Mouse (Mus musculus): Measurements from ENCODE around the gene Hoxd13. TPM values are rescaled to one million over a fixed set of nuclear protein-coding genes. Genes with fewer than 3 reads are reported as not detected.

Gene Hoxd13
- polyA plus RNA-seq, 1 experiment from 2014 or later: 0.32 TPM

DNA sequence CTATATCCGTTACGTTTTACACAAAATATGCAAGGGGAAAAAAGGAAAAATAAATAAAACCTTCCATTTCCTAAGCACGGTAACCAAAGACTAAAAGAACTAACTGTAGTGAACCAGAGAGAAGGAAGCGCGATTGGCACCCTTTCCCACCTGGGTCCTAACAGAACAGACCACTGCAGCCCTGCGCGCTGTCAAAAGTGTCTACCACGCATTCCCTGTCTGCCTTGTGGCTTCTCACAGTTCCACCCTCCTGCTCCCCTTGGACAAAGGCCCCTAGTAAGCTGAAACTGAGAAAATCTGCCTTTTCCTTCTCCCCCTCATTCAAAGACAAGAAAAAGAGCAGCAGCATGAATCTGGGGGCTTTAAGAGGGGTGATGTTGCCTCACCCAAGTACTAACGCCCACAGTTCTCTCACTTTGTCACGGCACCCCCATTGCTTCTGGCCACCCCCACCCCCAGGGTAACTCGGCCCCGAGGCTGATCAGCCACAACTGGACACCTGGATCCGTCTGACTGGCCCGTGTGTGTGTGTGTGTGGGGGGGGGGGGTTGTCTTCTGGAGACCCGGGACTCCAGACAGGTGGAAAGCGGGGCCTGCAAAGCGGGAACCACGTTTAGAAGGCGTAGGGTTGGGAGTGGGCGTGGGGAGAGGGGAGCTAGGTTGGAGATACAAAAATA, 13.2 kb upstream of the Hoxd13 start:
- no peak overlapping the region for H3K4me2 ChIP-seq (ENCODE audit: low read depth, low read length)
- H3K9ac ChIP-seq (ENCODE audit: low read depth, low read length): no peak overlapping the region
- no peaks in the 10 kb centered on the region for H3K36me3 ChIP-seq (ENCODE audit: control insufficient read depth, insufficient read depth, low read length)
- 4% methylated on average over 20 of the region's 20 CpGs for WGBS
- no peak overlapping the region for H3K4me3 ChIP-seq (ENCODE audit: low read length)
- H3K9me3 ChIP-seq (ENCODE audit: control insufficient read depth, low read length): no peaks in the 10 kb centered on the region
- H3K27ac ChIP-seq (ENCODE audit: low read length): no peak overlapping the region
- peak; percentile 16; the same call in 1 of the 2 replicates for ATAC-seq
- peaks cover 61% of the 10 kb centered on the region for H3K27me3 ChIP-seq (replicated peaks; ENCODE audit: control insufficient read depth, insufficient read depth, low read length)
- H3K4me1 ChIP-seq (ENCODE audit: control insufficient read depth, insufficient read depth, low read length): no peaks in the 10 kb centered on the region; the same call in 1 of the 2 replicates

DNA sequence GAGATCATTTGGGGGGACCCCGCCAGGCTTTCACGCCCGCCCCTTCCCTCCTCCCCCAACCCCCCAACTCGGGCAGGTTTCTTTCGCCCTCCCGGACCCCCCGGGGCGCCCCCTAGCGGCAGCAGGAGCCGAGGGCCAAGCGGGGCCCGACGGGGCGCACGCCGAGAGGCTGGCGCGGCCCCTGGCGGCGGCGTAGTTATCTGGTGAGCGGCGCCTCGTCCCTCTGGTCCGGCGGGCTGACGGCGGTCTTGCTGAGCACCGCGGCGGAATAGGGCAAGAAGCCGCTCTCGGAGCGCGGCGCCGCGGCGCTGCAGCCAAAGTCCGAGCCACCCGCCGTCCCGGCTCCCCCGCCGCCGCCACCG, 12.7 kb upstream of the Hoxd13 start:
- no peaks in the 10 kb centered on the region for H3K36me3 ChIP-seq (ENCODE audit: control insufficient read depth, insufficient read depth, low read length)
- peak overlapping the region; percentile 46 for H3K4me3 ChIP-seq (ENCODE audit: low read length)
- H3K4me2 ChIP-seq (ENCODE audit: low read depth, low read length): peak overlapping the region; percentile 61
- WGBS: under 1% methylated on average over 28 of the region's 47 CpGs
- H3K9ac ChIP-seq (ENCODE audit: low read depth, low read length): peak overlapping the region; percentile 24; the same call in 1 of the 2 replicates
- H3K27me3 ChIP-seq (replicated peaks; ENCODE audit: control insufficient read depth, insufficient read depth, low read length): peaks cover 59% of the 10 kb centered on the region
- no peaks in the 10 kb centered on the region for H3K9me3 ChIP-seq (ENCODE audit: control insufficient read depth, low read length)
- no peak overlapping the region for H3K27ac ChIP-seq (ENCODE audit: low read length)
- H3K4me1 ChIP-seq (ENCODE audit: control insufficient read depth, insufficient read depth, low read length): no peaks in the 10 kb centered on the region; the same call in 1 of the 2 replicates
- ATAC-seq: peak; percentile 69; the same call in 1 of the 2 replicates

DNA sequence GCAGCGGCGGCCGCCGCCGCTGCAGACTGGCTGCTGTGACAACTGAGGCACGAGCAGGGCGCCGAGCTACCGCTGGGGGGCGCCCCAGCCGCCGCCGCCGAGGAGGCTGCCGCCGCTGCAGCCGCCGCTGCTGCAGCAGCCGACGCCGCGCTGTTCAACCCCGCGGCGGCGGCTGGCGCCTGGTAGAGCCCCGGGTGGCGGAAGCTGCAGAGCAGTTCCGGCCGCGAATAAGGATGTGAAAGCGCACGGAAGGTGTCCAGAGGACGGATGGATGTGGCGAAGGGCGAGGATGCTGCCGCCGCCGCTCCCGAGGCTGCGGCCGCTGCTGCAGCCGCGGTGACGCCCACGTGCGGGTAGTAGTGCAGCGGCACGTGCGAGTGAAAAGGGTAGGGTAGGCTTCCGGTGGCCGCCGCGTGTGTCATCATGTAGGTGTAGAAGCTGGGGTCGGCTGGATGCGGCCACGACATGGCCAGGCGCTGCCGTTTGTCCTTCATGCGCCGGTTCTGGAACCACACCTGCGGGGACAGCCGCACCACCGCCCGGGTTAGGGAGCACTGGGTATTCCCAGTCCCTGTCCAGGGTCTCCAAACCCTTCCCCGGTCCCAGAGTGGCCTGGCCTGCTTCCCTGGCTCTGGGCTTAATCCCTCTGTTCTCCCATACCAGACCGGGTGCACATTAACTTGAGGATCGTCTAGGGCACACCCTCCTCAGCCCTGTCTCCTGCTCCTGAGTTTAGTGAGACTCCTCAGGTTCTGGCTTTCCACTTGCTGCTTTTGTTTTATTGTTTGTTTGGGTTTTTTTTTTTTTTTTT, 12.1 kb upstream of the Hoxd13 start:
- Histone ChIP-seq H3K4me2 (ENCODE audit: low read depth, low read length) (peak overlapping the region; percentile 61), H3K9ac (ENCODE audit: low read depth, low read length) (peak overlapping the region; percentile 24; the same call in 1 of the 2 replicates), H3K36me3 (ENCODE audit: control insufficient read depth, insufficient read depth, low read length) (no peaks in the 10 kb centered on the region), H3K27me3 (replicated peaks; ENCODE audit: control insufficient read depth, insufficient read depth, low read length) (peaks cover 60% of the 10 kb centered on the region), H3K27ac (ENCODE audit: low read length) (no peak overlapping the region), H3K4me1 (ENCODE audit: control insufficient read depth, insufficient read depth, low read length) (no peaks in the 10 kb centered on the region; the same call in 1 of the 2 replicates), H3K9me3 (ENCODE audit: control insufficient read depth, low read length) (no peaks in the 10 kb centered on the region), H3K4me3 (ENCODE audit: low read length) (peak overlapping the region; percentile 46)
- 0 out of 2 replicates have a peak, but pooled peaks have one; percentile 34 for ATAC-seq
- WGBS: 1% methylated on average over 45 of the region's 69 CpGs

DNA sequence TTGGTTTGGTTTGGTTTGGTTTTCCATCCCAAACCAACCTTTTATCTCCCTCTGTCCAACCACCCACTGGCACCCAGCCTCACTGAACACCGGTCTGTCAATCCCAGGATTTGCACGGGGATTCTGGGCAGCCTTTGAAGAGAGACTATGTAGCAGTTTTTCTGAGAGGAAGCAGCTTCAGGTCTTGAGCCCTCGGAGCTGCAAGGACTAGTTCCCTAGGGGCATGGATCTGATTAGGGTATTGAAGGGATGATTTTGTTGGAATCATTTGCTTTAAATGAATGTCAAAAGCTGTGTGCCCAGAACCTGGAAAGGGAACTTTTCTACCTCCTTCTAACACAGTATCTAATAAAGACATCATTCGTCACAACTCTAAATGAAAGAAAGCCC, 11.5 kb upstream of the Hoxd13 start:
- no peak overlapping the region for H3K4me2 ChIP-seq (ENCODE audit: low read depth, low read length)
- peaks cover 63% of the 10 kb centered on the region for H3K27me3 ChIP-seq (replicated peaks; ENCODE audit: control insufficient read depth, insufficient read depth, low read length)
- no peak overlapping the region for H3K9ac ChIP-seq (ENCODE audit: low read depth, low read length)
- H3K4me1 ChIP-seq (ENCODE audit: control insufficient read depth, insufficient read depth, low read length): no peaks in the 10 kb centered on the region; the same call in 1 of the 2 replicates
- no peaks in the 10 kb centered on the region for H3K36me3 ChIP-seq (ENCODE audit: control insufficient read depth, insufficient read depth, low read length)
- ATAC-seq: no peak
- H3K4me3 ChIP-seq (ENCODE audit: low read length): no peak overlapping the region
- H3K9me3 ChIP-seq (ENCODE audit: control insufficient read depth, low read length): no peaks in the 10 kb centered on the region
- no peak overlapping the region for H3K27ac ChIP-seq (ENCODE audit: low read length)
- 3% methylated on average over 4 of the region's 4 CpGs for WGBS

DNA sequence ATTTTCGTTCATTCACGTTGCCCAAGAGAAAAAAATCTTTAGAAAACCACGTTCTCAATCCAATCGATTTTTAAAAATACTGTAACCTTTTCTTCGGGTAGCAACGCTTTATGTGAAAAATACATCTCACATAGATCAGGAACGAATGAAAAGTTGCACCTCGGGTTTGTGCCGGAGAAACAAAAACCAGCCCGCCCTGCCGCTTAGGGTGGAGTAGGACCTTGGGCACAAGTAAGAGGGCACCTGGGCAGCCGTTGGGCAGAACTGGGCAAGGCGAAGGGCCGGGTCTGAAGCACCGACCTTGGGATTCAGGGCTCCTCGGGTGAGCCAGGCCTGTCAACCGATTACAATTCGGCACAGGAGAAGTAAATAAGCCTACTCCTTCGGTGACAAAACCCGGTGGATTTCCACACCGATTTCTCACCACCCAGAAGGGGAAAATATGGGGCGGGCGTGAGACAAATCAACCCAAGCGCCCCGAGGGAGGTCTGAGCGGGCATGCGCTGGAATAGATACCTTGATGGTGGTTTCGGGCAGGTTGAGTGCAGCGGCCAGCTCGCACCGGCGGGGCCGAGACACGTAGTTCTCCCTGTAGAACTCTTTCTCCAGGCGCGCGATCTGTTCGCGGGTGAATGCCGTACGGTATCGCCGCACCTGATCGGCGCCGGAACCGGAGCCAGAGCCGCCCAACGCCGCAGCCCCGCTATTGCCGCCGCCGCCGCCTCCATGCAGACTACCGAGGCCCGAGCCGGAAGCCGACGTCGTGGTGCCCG, 10.7 kb upstream of the Hoxd13 start:
- Histone ChIP-seq H3K27me3 (replicated peaks; ENCODE audit: control insufficient read depth, insufficient read depth, low read length) (peaks cover 63% of the 10 kb centered on the region), H3K4me2 (ENCODE audit: low read depth, low read length) (0 out of 2 replicates have a peak overlapping the region, but pooled peaks have one; percentile 7), H3K36me3 (ENCODE audit: control insufficient read depth, insufficient read depth, low read length) (no peaks in the 10 kb centered on the region), H3K4me1 (ENCODE audit: control insufficient read depth, insufficient read depth, low read length) (no peaks in the 10 kb centered on the region; the same call in 1 of the 2 replicates), H3K4me3 (ENCODE audit: low read length) (peak overlapping the region; percentile 13; the same call in 1 of the 2 replicates), H3K9me3 (ENCODE audit: control insufficient read depth, low read length) (no peaks in the 10 kb centered on the region), H3K27ac (ENCODE audit: low read length) (no peak overlapping the region), H3K9ac (ENCODE audit: low read depth, low read length) (no peak overlapping the region)
- WGBS: 3% methylated on average over 62 of the region's 62 CpGs
- ATAC-seq: no peak

DNA sequence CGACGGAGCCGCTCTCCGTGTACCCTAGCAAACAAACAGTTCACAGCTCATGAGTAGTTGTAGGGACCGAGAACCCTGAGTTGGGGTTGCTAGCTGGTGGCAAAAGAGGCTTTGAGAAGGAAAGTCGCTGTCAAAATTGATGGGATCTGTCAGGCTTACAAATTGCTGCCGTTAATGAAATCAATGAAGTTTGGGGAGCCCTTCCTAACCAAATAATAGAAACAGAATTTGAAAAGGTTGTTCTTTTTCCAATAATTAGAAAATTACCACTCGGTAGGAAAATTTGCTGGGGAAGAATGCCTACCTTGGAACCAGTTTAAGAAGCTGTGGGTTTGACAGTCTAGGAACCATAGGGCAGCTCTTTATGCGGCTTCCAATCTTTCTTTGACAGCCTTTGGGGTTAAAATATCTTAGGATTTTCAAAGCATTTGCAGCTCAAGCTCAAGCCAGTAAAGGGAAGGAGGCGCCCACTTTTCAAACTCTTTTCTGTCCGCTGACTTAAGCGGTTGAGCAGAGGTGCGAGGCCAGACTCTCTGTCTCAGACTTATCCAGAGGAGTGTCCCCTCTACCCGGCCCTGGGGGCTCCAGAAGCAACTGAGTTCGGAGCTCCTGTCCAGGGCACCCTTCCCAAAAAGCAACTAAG, 10.0 kb upstream of the Hoxd13 start:
- Histone ChIP-seq H3K27me3 (replicated peaks; ENCODE audit: control insufficient read depth, insufficient read depth, low read length) (peaks cover 66% of the 10 kb centered on the region), H3K9ac (ENCODE audit: low read depth, low read length) (no peak overlapping the region), H3K36me3 (ENCODE audit: control insufficient read depth, insufficient read depth, low read length) (no peaks in the 10 kb centered on the region), H3K9me3 (ENCODE audit: control insufficient read depth, low read length) (no peaks in the 10 kb centered on the region), H3K4me3 (ENCODE audit: low read length) (peak overlapping the region; percentile 13; the same call in 1 of the 2 replicates), H3K4me2 (ENCODE audit: low read depth, low read length) (0 out of 2 replicates have a peak overlapping the region, but pooled peaks have one; percentile 7), H3K4me1 (ENCODE audit: control insufficient read depth, insufficient read depth, low read length) (no peaks in the 10 kb centered on the region; the same call in 1 of the 2 replicates), H3K27ac (ENCODE audit: low read length) (no peak overlapping the region)
- no peak for ATAC-seq
- WGBS: 2% methylated on average over 15 of the region's 15 CpGs

DNA sequence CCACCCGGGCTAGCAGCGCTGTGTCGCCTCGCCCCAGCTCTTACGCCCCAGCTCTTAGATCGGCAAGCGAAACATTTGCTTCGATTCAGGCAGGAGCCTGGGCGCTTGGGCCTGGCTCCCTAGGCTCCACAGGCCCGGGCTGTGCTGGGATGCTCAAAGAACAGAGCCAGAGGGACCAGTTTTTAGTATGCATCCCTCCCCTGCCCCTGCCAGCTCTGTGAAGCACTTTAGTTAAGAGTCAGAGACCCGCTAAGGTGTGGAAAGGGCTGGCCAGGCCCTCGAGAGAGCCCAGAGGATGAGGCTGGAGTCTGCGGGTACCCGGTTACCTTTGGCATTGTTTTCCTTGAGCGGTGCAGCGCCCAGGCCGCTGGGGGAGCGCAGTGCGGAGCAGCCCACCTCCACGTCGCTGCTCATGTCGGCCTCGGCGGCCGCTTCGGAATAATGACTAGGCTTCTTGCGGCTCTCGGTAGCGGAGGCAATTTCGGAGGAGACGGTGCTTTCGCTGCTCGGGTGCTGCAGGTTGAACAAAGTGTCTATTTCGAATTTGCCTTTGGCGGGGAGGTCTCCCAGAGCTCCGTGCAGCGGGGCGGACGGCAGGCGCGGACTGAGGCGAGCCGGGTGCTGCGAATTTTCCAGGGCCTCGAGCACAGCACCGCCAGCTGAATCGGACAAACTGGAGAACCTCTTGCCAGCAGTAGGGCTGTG, 9.3 kb upstream of the Hoxd13 start:
- Histone ChIP-seq H3K27me3 (replicated peaks; ENCODE audit: control insufficient read depth, insufficient read depth, low read length) (peaks cover 70% of the 10 kb centered on the region), H3K4me1 (ENCODE audit: control insufficient read depth, insufficient read depth, low read length) (no peaks in the 10 kb centered on the region; the same call in 1 of the 2 replicates), H3K9ac (ENCODE audit: low read depth, low read length) (no peak overlapping the region), H3K27ac (ENCODE audit: low read length) (no peak overlapping the region), H3K9me3 (ENCODE audit: control insufficient read depth, low read length) (no peaks in the 10 kb centered on the region), H3K4me3 (ENCODE audit: low read length) (no peak overlapping the region), H3K4me2 (ENCODE audit: low read depth, low read length) (0 out of 2 replicates have a peak overlapping the region, but pooled peaks have one; percentile 3), H3K36me3 (ENCODE audit: control insufficient read depth, insufficient read depth, low read length) (no peaks in the 10 kb centered on the region)
- ATAC-seq: no peak
- WGBS: 1% methylated on average over 47 of the region's 47 CpGs

DNA sequence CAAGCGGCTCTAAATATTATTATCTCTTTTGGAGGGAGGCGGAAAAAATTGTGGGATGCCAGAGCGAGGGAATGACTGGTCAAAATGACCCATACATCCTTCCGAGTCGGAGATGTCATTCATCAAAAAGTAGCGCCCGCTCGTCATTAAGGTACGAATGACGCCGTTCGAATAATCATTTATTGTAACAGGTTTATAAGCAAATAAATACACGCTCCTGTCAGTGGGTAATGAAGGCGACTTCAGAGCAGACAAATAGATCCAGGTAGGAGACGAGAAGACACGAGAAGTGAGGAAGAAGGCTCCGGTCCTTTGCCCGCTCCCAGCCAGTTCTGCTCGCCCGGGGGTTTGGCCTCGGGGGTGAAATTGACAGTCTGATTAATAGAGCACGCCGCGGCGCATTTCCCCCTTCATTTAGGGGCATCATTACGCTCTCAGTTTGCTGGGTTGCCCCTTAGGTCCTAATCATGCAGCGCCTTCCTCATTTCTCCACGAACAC, 8.6 kb upstream of the Hoxd13 start, which contains the start of gene Evx2:
Gene Evx2 (minus strand): TSS at position 51 of the 499 bp plus-strand sequence.
- ATAC-seq: no peak
- no peaks in the 10 kb centered on the region for H3K36me3 ChIP-seq (ENCODE audit: control insufficient read depth, insufficient read depth, low read length)
- no peak within 1 kb of the TSS for H3K9ac ChIP-seq (ENCODE audit: low read depth, low read length)
- no peaks in the 10 kb centered on the region; the same call in 1 of the 2 replicates for H3K4me1 ChIP-seq (ENCODE audit: control insufficient read depth, insufficient read depth, low read length)
- H3K4me2 ChIP-seq (ENCODE audit: low read depth, low read length): 0 out of 2 replicates have a peak within 1 kb of the TSS, but pooled peaks have one; percentile 3
- no peaks in the 10 kb centered on the region for H3K9me3 ChIP-seq (ENCODE audit: control insufficient read depth, low read length)
- H3K4me3 ChIP-seq (ENCODE audit: low read length): no peak within 1 kb of the TSS
- H3K27ac ChIP-seq (ENCODE audit: low read length): no peak within 1 kb of the TSS
- WGBS: 2% methylated on average over 28 of the region's 28 CpGs
- H3K27me3 ChIP-seq (replicated peaks; ENCODE audit: control insufficient read depth, insufficient read depth, low read length): peaks cover 71% of the 10 kb centered on the region

Data from intestine, embryonic 16.5 days (tissue).